Mouse (Mus musculus): Measurements from ENCODE around the gene Prb1. TPM values are rescaled to one million over a fixed set of nuclear protein-coding genes. Genes with fewer than 3 reads are reported as not detected.

Prb1 gene
- polyA plus RNA-seq (2012; rRNA removed), result not detected in 2 replicates

GRCm38 (mm10) chr6:132210421-132210820, at the start of gene Prb1:
Prb1 (minus strand) TSS chr6:132210521.

Other genes starting within 250 kb of the Prb1 start
- not detected in 2 replicates for gene Prpmp5, start 104.2 kb upstream of the Prb1 start, polyA plus RNA-seq (2012; rRNA removed)
- gene Gm8882, start 153.6 kb upstream of the Prb1 start, polyA plus RNA-seq (2012; rRNA removed), result not detected in 2 replicates